Mouse (Mus musculus): ENCODE measurements around the gene Cherp.

Gene Cherp

GRCm38 (mm10) chr8:72474826-72475546, at the start of gene Cherp:
Gene Cherp, minus strand, starts transcription at chr8:72475226.
- DNase-seq: peak; percentile 98

- DNase-seq: no peak
Measured at GRCm38 (mm10) chr8:72521888-72522287, 46.9 kb upstream of the Cherp start.

GRCm38 (mm10) chr8:72517421-72517988, 42.5 kb upstream of the Cherp start:
- DNase-seq: no peak

DNA sequence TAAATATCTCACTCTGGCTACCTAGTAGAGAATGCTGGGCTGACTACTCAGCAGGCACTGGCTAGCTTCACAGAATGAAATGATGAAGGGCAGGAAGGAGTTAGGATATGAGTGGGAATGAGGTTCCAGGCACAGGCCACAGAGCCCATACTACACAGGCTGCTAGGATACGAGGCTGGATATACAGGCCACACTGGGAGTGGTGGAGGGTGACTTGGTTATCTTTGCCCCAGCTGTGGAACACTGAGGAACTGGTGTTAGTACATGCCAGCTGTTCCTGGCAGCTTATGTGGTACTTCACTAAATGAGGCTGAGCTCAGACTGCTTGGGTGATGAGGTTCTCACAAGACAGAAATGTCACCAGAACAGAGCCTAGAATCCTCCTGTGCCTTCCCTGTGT, 38.1 kb upstream of the Cherp start:
- no peak for DNase-seq

GRCm38 (mm10) chr8:72512648-72513047, 37.6 kb upstream of the Cherp start:
- no peak for DNase-seq

DNA sequence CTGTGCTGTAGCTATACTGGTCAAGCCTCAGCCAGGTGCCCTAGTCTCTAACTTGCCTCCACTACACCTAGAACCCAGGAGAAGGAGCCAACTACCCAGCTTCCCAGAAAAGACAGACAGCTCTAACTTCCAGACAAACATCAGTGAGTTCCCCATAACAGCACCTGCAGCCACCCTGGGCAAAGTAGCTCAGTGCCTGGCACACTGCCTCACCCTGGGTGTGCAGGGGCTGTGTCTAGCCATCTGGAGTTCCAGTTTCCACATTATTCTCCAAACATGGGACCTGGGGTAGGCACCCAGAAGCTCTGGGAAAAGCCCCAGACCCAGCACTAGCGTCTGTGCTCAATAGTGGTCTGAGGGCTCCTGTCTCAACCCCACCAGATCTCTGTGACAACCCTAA, 32.5 kb upstream of the Cherp start:
- DNase-seq: no peak

- DNase-seq: no peak
Measured at GRCm38 (mm10) chr8:72504637-72505314, 29.8 kb upstream of the Cherp start.

GRCm38 (mm10) chr8:72504137-72504536, 29.1 kb upstream of the Cherp start:
- DNase-seq: no peak

GRCm38 (mm10) chr8:72500521-72500931, 25.5 kb upstream of the Cherp start:
- no peak for DNase-seq

DNA sequence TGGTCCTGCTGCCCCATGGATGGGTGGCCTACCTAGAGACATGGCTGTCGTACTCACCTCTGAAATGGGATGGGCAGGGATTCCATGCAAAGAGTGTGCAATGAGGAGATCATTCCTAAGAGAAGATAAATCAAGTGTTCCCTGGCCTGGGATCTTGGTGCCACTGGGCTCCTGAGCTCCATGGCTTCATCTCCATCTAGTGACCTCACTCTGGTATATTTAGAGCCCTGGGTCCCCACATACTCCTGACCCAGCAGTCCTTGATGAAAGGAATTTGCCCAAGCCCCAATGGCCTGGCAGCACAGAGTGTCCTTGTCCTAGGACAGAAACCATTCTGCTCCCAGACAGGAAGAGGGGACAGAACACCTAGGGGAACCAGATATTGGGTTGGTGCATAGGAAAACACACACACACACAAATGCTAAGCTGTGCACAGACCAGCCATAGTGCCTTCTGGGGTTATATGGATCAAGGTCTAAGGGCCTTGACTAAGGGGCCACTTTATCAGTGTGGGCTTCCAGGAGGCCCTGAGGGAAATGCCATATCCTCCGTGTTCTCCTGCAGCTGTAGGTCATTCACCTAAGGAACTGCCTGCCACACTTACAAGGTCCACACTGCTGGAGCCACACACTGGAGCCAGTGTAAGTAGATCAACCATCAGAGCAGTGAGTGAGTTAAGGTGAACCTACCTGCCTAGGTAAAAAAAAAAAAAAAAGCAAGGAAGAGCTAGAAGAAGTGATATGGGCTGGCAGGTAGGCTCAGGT, 24.7 kb upstream of the Cherp start:
- DNase-seq: no peak

GRCm38 (mm10) chr8:72498527-72498926, 23.5 kb upstream of the Cherp start:
- no peak for DNase-seq

DNA sequence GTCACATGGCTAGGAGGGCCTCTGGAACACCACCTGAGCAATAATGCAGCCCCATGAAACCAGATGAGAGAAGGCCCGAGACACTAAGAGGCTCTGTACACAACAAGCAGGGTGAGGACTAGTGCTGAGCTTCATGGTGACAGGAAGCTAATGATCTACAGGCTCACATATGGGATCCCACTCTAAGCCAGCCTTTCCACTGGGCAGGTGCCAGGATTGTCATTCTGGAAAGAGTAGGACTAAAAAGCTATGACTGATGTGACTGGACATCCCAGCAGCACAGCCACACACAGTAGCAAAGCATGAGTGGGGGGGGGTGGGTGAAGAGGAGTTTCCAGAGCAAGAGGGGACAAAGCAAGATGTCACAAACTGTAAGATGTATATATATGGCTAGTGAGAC, 22.9 kb upstream of the Cherp start:
- DNase-seq: no peak

DNA sequence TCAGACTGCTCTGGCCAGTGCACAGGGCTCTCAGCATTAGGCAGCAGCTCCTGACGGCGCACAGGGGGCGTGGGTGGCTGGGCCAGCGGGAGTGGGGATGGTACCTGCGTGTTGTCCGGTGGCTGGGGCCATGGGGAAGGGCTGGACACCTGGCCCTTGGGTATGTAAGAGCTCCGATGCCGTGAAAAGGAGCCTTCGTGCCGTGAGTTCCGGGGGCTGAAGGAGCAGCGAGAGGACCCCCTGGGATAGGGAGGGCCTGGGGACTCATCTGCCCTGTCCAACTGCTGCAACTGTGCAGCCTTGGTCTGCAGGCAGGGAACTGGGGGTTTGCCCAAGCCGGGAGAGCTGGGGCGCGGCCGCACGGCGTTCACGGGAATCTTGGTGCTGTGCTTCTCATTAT, 21.2 kb upstream of the Cherp start:
- no peak for DNase-seq

DNA sequence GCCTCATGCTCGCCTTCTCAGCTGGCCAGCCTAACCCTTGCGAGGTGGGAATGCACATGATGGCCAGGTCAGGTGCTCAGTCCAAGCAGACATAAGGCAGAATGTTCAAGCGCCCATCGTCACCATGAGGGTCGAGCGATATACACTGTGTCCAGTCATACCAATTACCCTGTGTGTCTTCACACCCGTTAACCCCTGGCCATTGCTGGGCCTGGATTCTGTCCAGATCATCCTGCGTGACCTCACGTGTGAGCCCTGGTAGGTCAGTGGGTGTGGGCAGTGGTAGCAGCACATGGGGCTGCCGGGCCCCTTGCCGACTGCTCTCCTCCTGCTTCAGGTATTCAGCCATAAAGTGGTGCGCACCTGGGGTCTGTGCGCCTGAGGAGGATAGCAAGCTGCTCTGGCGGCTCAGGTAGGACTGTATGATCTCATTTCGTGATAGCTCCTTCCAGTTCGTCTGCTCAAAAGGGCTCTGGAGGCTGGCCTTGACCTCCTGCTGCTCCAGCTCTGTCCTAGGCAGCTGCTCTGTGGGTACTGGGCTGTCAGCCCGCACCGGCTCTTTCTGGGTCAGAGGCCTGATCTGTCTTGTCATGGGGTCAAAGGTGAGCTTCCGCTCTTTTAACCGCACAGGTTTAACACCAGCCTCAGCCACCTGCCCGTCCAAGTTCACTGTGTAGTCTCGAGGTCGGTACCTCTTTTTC, 20.5 kb upstream of the Cherp start:
- peak; percentile 40 for DNase-seq

GRCm38 (mm10) chr8:72493381-72493780, 18.4 kb upstream of the Cherp start:
- DNase-seq: peak; percentile 19

- DNase-seq: peak; percentile 99
Measured at GRCm38 (mm10) chr8:72492622-72493081, 17.6 kb upstream of the Cherp start.

- peak; percentile 52 for DNase-seq
Measured at GRCm38 (mm10) chr8:72491680-72492621, 16.9 kb upstream of the Cherp start, which contains the start of gene Slc35e1. Gene Slc35e1, minus strand, starts transcription at chr8:72492614.

DNA sequence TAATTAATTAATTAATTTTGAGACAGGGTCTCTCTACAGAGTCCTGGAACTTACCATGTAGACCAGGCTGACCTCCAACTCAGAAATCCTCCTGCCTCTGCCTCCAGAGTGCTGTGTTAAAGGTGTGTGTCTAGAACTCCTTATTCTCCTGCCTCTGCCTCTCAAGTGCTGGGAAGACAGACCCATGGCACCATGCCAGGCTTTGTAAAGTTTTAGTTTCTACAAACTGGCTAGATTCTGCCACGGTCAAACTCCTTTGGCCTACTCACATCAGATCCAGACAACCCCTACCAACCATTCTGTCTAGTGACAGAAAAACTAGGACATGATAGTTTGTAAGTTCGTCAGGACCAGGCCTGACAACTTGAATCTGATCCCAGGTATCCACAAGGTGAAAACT, 16.0 kb upstream of the Cherp start:
- no peak for DNase-seq

GRCm38 (mm10) chr8:72487014-72487413, 12.0 kb upstream of the Cherp start:
- DNase-seq: no peak

DNA sequence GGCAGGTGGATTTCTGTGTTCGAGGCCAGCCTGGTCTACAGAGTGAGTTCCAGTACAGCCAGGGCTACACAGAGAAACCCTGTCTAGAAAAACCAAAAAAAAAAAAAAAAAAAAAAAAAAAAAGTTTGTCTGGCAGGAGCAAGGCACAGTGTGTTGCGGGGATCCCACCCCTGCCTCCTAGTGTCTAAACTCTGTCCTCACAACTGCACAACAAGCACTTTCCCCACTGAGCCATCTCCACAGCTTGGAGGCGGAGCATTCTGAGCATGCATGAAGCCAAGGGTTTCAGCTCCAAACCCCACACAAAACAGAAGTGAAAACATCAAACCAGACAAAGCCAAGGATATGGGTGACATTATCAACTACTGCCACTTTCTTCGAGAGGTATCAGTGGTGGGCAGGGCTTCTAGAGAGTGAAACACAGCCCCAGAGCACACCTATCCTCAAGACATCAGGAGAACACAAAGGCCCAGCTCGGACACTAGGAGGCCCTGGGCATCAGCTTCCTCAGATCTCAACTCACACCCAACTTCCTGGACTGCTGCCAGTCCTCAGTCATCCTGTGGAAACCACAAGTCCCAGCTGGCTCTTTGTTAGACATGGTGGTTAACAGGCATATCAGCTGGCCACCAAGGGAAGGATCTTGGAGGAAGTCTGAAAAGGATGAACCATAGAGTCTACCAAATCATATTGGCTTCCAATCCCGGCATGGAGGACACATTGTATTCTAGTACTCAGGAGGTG, 10.6 kb upstream of the Cherp start:
- DNase-seq: no peak

GRCm38 (mm10) chr8:72470684-72471083, 4.3 kb downstream of the Cherp start:
- peak; percentile 26 for DNase-seq

Measured in kidney, adult 11 months (tissue).